Comparison of ENCODE assay signal across 8 mouse cellular contexts in genomic region chr6:124915160-124915941, GRCm38 (mm10). TPM values are rescaled to one million over a fixed set of nuclear protein-coding genes. Genes with fewer than 3 reads are reported as not detected.
A peak's percentile ranks its signal among the peaks of the same experiment; 100 is the strongest.
DNase-seq lines count a peak whose midpoint lies in the region; ATAC-seq and TF ChIP-seq lines count a peak whose summit lies in the region.

No protein-coding gene starts in this region.

- intact Hi-C loops in gastrocnemius, adult 2 months (cut with DNase I), result loop anchor here (5.0 kb wide), 3 partner anchors 92 to 167 kb away; partner anchors contain the start of genes Atn1, Gm45234 and Zfp384

- peaks cover 2 to 40% of the 10 kb centered on the region in 2 experiments; a peak in 3 of 4 replicates for H3K4me1 ChIP-seq in ES-E14 (ENCODE audit: control insufficient read depth in 2 of 2, insufficient read depth in 2 of 2, low read length in 2 of 2, poor library complexity in 1 of 2)
- H3K4me1 ChIP-seq in forebrain, embryonic 12.5 days, result peaks cover 67% of the 10 kb centered on the region

- no peak for DNase-seq in gastrocnemius, adult 2 months
- no peak for DNase-seq in gastrocnemius, adult 8-10 months (ENCODE audit: low spot score in 2 of 2)
- no peak for DNase-seq in ES-E14 (ENCODE audit: low read depth, low spot score)
- DNase-seq in kidney, adult 9 months, result peak; percentile 73
- no peak for DNase-seq in spleen, postnatal 36 days (ENCODE audit: low spot score in 2 of 2)

- TF ChIP-seq CTCF in gastrocnemius, adult 2 months (IDR thresholded peaks at IDR 0.05), result no peak

- H3K9me3 ChIP-seq in ES-E14 (ENCODE audit: control insufficient read depth, insufficient read depth, low read depth, low read length), result no peaks in the 10 kb centered on the region
- no peaks in the 10 kb centered on the region for H3K9me3 ChIP-seq in forebrain, embryonic 12.5 days

- H3K36me3 ChIP-seq in ES-E14 (ENCODE audit: control insufficient read depth, insufficient read depth, low read length, poor library complexity, severe bottlenecking) (peaks cover 9% of the 10 kb centered on the region; the same call in 1 of the 2 replicates), macrophage (ENCODE audit: inconsistent target) (peaks cover 20% of the 10 kb centered on the region; the same call in 1 of the 2 replicates)
- peaks cover 29% of the 10 kb centered on the region for H3K36me3 ChIP-seq in forebrain, embryonic 12.5 days (replicated peaks)

- no peak for ATAC-seq in forebrain, embryonic 12.5 days (ENCODE audit: low FRiP score)
- ATAC-seq in monocyte, adult 5-6 weeks (replicated peaks; ENCODE audit: insufficient number of reproducible peaks, low FRiP score, low TSS enrichment, poor library complexity, severe bottlenecking), result no peak

- WGBS in forebrain, embryonic 12.5 days, result 5% methylated on average over 22 of the region's 22 CpGs
- WGBS in macrophage (ENCODE audit: missing documents), result 81% methylated on average over 17 of the region's 22 CpGs

- peak overlapping the region; percentile 72 for H3K9ac ChIP-seq in ES-E14 (ENCODE audit: insufficient read depth, low read depth, low read length, poor library complexity, severe bottlenecking)
- peak overlapping the region; percentile 100 for H3K9ac ChIP-seq in forebrain, embryonic 12.5 days

- H3K4me2 ChIP-seq in forebrain, embryonic 12.5 days, result peak overlapping the region; percentile 100

- H3K27me3 ChIP-seq in forebrain, embryonic 12.5 days, result peaks cover 13% of the 10 kb centered on the region

- H3K27ac ChIP-seq in gastrocnemius, adult 2 months, result peak overlapping the region; percentile 94
- H3K27ac ChIP-seq in ES-E14 (ENCODE audit: insufficient read depth, low read depth, low read length, poor library complexity, severe bottlenecking) (no peak overlapping the region), macrophage (peak overlapping the region; percentile 57; the same call in 1 of the 2 replicates)
- peak overlapping the region; percentile 100 for H3K27ac ChIP-seq in forebrain, embryonic 12.5 days

- in situ Hi-C loops in ES-E14 (cut with MboI; ENCODE audit: low sequenced_read_pairs in 2 of 2, unreplicated experiment in 2 of 2), result no loop called here

- peaks cover 25% of the 10 kb centered on the region for H3K79me2 ChIP-seq in macrophage (ENCODE audit: inconsistent target)

- peak overlapping the region; percentile 91 for H3K4me3 ChIP-seq in gastrocnemius, adult 2 months
- H3K4me3 ChIP-seq in ES-E14 (ENCODE audit: insufficient read depth in 1 of 2, low read depth in 1 of 2, low read length in 2 of 2, poor library complexity in 1 of 2, severe bottlenecking in 1 of 2) (peak overlapping the region; percentile 96 to 98), macrophage (ENCODE audit: inconsistent target) (peak overlapping the region; percentile 78)
- H3K4me3 ChIP-seq in forebrain, embryonic 12.5 days (replicated peaks), result peak overlapping the region; percentile 99

TF ChIP-seq in ES-E14, 5 proteins besides CTCF, POLR2A, EP300 and RAD21:
- TF ChIP-seq ZNF384 (IDR thresholded peaks at IDR 0.05; ENCODE audit: low read depth, low read length), result no peak
- no peak for TF ChIP-seq ZC3H11A (IDR thresholded peaks at IDR 0.05; ENCODE audit: borderline replicate concordance, low read depth, low read length)
- TF ChIP-seq CHD2 (IDR thresholded peaks at IDR 0.05; ENCODE audit: low read depth, low read length), result no peak
- TF ChIP-seq MAFK (IDR thresholded peaks at IDR 0.05; ENCODE audit: insufficient read depth, low read depth, low read length), result no peak
- TF ChIP-seq HCFC1 (IDR thresholded peaks at IDR 0.05; ENCODE audit: borderline replicate concordance, insufficient read depth, low read length), result no peak

RNA-seq across cellular contexts. Expression of gene Lag3, which starts 3.8 kb away (rescaled TPM):
- under 1 TPM; 0.11 to 0.13 TPM for total RNA-seq in gastrocnemius, adult 2 months (2021)
- under 1 TPM in 1 of 4 experiments, not detected in 3; 0.31 TPM for total RNA-seq in gastrocnemius, adult 8-10 months (2022)
- total RNA-seq in ES-E14 (2012; rRNA removed), result 1.0 and 1.2 TPM in 2 replicates
- 2.0 and 3.0 TPM in 2 replicates for polyA plus RNA-seq in forebrain, embryonic 12.5 days (2016; fragmentation: Nextera tagmentation; extraction: Ambion mirVana)
- total RNA-seq in macrophage (2018; cell fraction: chromatin; rRNA removed), result 10 to 100 TPM in 4 of 26 experiments, 1 to 10 TPM in 22; 1.3 to 20.8 (median 4.7) TPM
- total RNA-seq in macrophage (2018; cell fraction: cytosol; rRNA removed), result 1 to 10 TPM in 25 of 26 experiments, under 1 TPM in 1; 0.95 to 8.6 (median 2.9) TPM
- total RNA-seq in macrophage (2018; cell fraction: nucleus; rRNA removed), result 10 to 100 TPM in 15 of 26 experiments, 1 to 10 TPM in 11; 2.1 to 34.0 (median 11.5) TPM
- polyA plus RNA-seq in macrophage (2018), result 1.5 to 1.8 TPM (median 1.5 TPM) in 3 replicates
- total RNA-seq in monocyte, adult 5-6 weeks (2017), result 0.68 TPM in 1 of 3 replicates, not detected in the others

RNA-seq across cellular contexts. Expression of gene Ptms, which starts 4.6 kb away (rescaled TPM):
- 10 to 100 TPM; 65.5 to 99.4 TPM for total RNA-seq in gastrocnemius, adult 2 months (2021)
- 10 to 100 TPM; 64.6 to 83.2 (median 76.8) TPM for total RNA-seq in gastrocnemius, adult 8-10 months (2022)
- total RNA-seq in ES-E14 (2012; rRNA removed), result 66.7 and 67.4 TPM in 2 replicates
- 516 and 526 TPM in 2 replicates for polyA plus RNA-seq in forebrain, embryonic 12.5 days (2016; fragmentation: Nextera tagmentation; extraction: Ambion mirVana)
- total RNA-seq in macrophage (2018; cell fraction: chromatin; rRNA removed), result 100 to 1,000 TPM in 24 of 26 experiments, 10 to 100 TPM in 2; 64.6 to 536 (median 324) TPM
- 1,000 to 10,000 TPM; 1,151 to 2,439 (median 1,695) TPM for total RNA-seq in macrophage (2018; cell fraction: cytosol; rRNA removed)
- 1,000 to 10,000 TPM in 7 of 26 experiments, 100 to 1,000 TPM in 19; 360 to 1,431 (median 727) TPM for total RNA-seq in macrophage (2018; cell fraction: nucleus; rRNA removed)
- polyA plus RNA-seq in macrophage (2018), result 540 to 1,227 TPM (median 1,212 TPM) in 3 replicates
- total RNA-seq in monocyte, adult 5-6 weeks (2017), result 89.3 to 145 TPM (median 115 TPM) in 3 replicates

RNA-seq across cellular contexts. Expression of gene Mlf2, which starts 15.8 kb away (rescaled TPM):
- total RNA-seq in gastrocnemius, adult 2 months (2021), result 100 to 1,000 TPM; 202 to 204 TPM
- total RNA-seq in gastrocnemius, adult 8-10 months (2022), result 100 to 1,000 TPM; 192 to 219 (median 202) TPM
- 179 and 196 TPM in 2 replicates for total RNA-seq in ES-E14 (2012; rRNA removed)
- polyA plus RNA-seq in forebrain, embryonic 12.5 days (2016; fragmentation: Nextera tagmentation; extraction: Ambion mirVana), result 445 and 449 TPM in 2 replicates
- 100 to 1,000 TPM in 3 of 26 experiments, 10 to 100 TPM in 23; 17.4 to 116 (median 64.8) TPM for total RNA-seq in macrophage (2018; cell fraction: chromatin; rRNA removed)
- total RNA-seq in macrophage (2018; cell fraction: cytosol; rRNA removed), result 100 to 1,000 TPM; 202 to 285 (median 260) TPM
- total RNA-seq in macrophage (2018; cell fraction: nucleus; rRNA removed), result 100 to 1,000 TPM in 15 of 26 experiments, 10 to 100 TPM in 11; 48.2 to 153 (median 112) TPM
- 179 to 203 TPM (median 199 TPM) in 3 replicates for polyA plus RNA-seq in macrophage (2018)
- 46.8 to 65.2 TPM (median 56.4 TPM) in 3 replicates for total RNA-seq in monocyte, adult 5-6 weeks (2017)

RNA-seq across cellular contexts. Expression of gene Cd4, which starts 27.3 kb away (rescaled TPM):
- total RNA-seq in gastrocnemius, adult 2 months (2021), result not detected
- total RNA-seq in gastrocnemius, adult 8-10 months (2022), result under 1 TPM in 1 of 4 experiments, not detected in 3; 0.11 TPM
- 0.37 and 0.49 TPM in 2 replicates for total RNA-seq in ES-E14 (2012; rRNA removed)
- 0.12 and 0.14 TPM in 2 replicates for polyA plus RNA-seq in forebrain, embryonic 12.5 days (2016; fragmentation: Nextera tagmentation; extraction: Ambion mirVana)
- 10 to 100 TPM in 18 of 26 experiments, 1 to 10 TPM in 8; 2.5 to 44.4 (median 21.1) TPM for total RNA-seq in macrophage (2018; cell fraction: chromatin; rRNA removed)
- total RNA-seq in macrophage (2018; cell fraction: cytosol; rRNA removed), result 100 to 1,000 TPM in 2 of 26 experiments, 10 to 100 TPM in 24; 45.5 to 121 (median 68.1) TPM
- total RNA-seq in macrophage (2018; cell fraction: nucleus; rRNA removed), result 100 to 1,000 TPM in 11 of 26 experiments, 10 to 100 TPM in 15; 14.7 to 155 (median 90.6) TPM
- polyA plus RNA-seq in macrophage (2018), result 49.3 to 211 TPM (median 83.5 TPM) in 3 replicates
- total RNA-seq in monocyte, adult 5-6 weeks (2017), result 3.1 to 5.2 TPM (median 4.0 TPM) in 3 replicates

RNA-seq across cellular contexts. Expression of gene Cops7a, which starts 50.0 kb away (rescaled TPM):
- 100 to 1,000 TPM; 108 to 115 TPM for total RNA-seq in gastrocnemius, adult 2 months (2021)
- 100 to 1,000 TPM; 122 to 142 (median 131) TPM for total RNA-seq in gastrocnemius, adult 8-10 months (2022)
- total RNA-seq in ES-E14 (2012; rRNA removed), result 138 and 141 TPM in 2 replicates
- polyA plus RNA-seq in forebrain, embryonic 12.5 days (2016; fragmentation: Nextera tagmentation; extraction: Ambion mirVana), result 104 and 110 TPM in 2 replicates
- total RNA-seq in macrophage (2018; cell fraction: chromatin; rRNA removed), result 100 to 1,000 TPM in 1 of 26 experiments, 10 to 100 TPM in 25; 24.7 to 101 (median 50.8) TPM
- 10 to 100 TPM; 33.2 to 68.8 (median 54.0) TPM for total RNA-seq in macrophage (2018; cell fraction: cytosol; rRNA removed)
- total RNA-seq in macrophage (2018; cell fraction: nucleus; rRNA removed), result 100 to 1,000 TPM in 2 of 26 experiments, 10 to 100 TPM in 24; 30.0 to 119 (median 56.0) TPM
- 42.8 to 68.7 TPM (median 51.4 TPM) in 3 replicates for polyA plus RNA-seq in macrophage (2018)
- 7.6 to 25.6 TPM (median 21.5 TPM) in 3 replicates for total RNA-seq in monocyte, adult 5-6 weeks (2017)
